Mouse (Mus musculus) liver, embryonic 15.5 days (tissue): Measurements from ENCODE around the gene Chd3. TPM values are rescaled to one million over a fixed set of nuclear protein-coding genes. Genes with fewer than 3 reads are reported as not detected.

Experiments
- ATAC-seq: fragments of 200-750 bp; cut with Nextera tagmentation; 2 replicates; pipeline ENCODE4 v1.8.0; 2017; ENCODE audit warnings: moderate number of reproducible peaks, mild to moderate bottlenecking, moderate library complexity; ENCODE audit not compliant: insufficient read depth
- H3K27ac ChIP-seq: fragments of 300-500 bp; sonication (generic); replicated peaks from 2 replicates; pipeline ENCODE4 v1.5.1; 2015; ENCODE audit warnings: mild to moderate bottlenecking, inconsistent platforms
- H3K27me3 ChIP-seq: fragments of 300-500 bp; sonication (generic); 2 replicates; pipeline ENCODE4 v1.6.1; 2015; ENCODE audit warnings: mild to moderate bottlenecking, inconsistent platforms
- H3K36me3 ChIP-seq: fragments of 300-500 bp; sonication (generic); replicated peaks from 2 replicates; pipeline ENCODE4 v1.6.1; 2015; ENCODE audit warnings: moderate library complexity, mild to moderate bottlenecking, inconsistent platforms
- H3K4me1 ChIP-seq: fragments of 300-500 bp; sonication (generic); replicated peaks from 2 replicates; pipeline ENCODE4 v1.6.1; 2015; ENCODE audit warnings: inconsistent platforms
- H3K4me2 ChIP-seq: fragments of 300-500 bp; sonication (generic); 2 replicates; pipeline ENCODE4 v1.6.1; 2015; ENCODE audit warnings: moderate library complexity, mild to moderate bottlenecking, inconsistent platforms
- H3K4me3 ChIP-seq: fragments of 300-500 bp; sonication (generic); replicated peaks from 2 replicates; pipeline ENCODE4 v1.5.1; 2015; ENCODE audit warnings: mild to moderate bottlenecking, inconsistent platforms
- H3K9ac ChIP-seq: fragments of 300-500 bp; sonication (generic); 2 replicates; pipeline ENCODE4 v1.6.1; 2015; ENCODE audit warnings: moderate library complexity, mild to moderate bottlenecking, inconsistent platforms
- H3K9me3 ChIP-seq: fragments of 300-500 bp; sonication (generic); replicated peaks from 2 replicates; pipeline ENCODE4 v1.6.1; 2016; ENCODE audit warnings: inconsistent platforms
- WGBS: fragments of 180-500 bp; shearing (Covaris S2); methylation state at CpG from one replicate; pipeline ENCODE4 v1.1.7; 2015; ENCODE audit warnings: mixed read lengths; ENCODE audit not compliant: insufficient replicate concordance; 5-methylcytosine and 5-hydroxymethylcytosine counted together
- polyA plus RNA-seq: library from polyadenylated mRNA; unstranded; fragments of >200 nt; fragmentation: Nextera tagmentation; extraction: Ambion mirVana; gene quantifications from 2 replicates; pipeline ENCODE4 v1.2.1, GENCODE M21; 2015

Gene Chd3
- polyA plus RNA-seq: 3.4 and 5.8 TPM in 2 replicates

DNA sequence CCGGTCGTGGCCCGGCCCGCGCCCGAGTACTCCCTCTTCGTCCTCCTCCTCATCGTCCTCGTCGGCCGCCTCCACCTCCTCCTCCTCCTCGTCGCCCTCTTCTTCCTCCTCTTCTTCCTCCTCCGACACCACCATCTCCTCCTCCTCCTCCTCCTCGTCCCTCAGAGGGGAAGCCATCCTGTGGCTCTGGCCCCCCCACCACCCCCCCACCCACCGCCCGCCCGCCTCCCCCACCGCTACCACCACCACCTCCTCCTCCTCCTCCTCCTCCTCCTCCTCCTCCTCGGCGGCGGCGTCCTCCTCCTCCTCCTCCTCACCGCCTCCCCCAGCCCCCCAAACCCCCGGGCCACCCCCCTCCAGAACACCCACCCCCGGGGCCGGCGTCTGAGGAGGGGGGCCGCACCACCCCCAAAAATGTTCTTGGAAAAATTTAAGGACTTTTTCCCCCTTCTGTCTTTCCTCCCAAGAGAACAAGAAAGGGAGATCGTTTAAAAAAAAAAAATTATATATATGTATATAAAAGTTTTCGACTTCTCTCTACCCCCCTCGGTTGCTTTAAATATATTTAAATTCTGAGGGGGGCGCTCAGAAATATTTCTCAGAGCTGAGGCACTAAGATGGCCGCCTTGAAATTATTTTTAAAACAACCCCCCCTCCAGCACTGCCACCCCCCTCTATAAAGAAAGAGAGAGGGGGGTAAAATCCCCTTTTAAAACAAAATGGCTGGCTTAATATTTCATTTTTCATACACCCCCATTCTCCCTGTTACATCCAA is at the start of gene Chd3:
Chd3 (minus strand) TSS at position 192 of the 775 bp plus-strand sequence.
- Histone ChIP-seq H3K36me3 (0 out of 2 replicates have a peak, but pooled peaks cover 3% of the 10 kb centered on the region), H3K27ac (peak within 1 kb of the TSS; percentile 82), H3K4me1 (peaks cover 84% of the 10 kb centered on the region), H3K4me3 (peak within 1 kb of the TSS; percentile 76), H3K9me3 (no peaks in the 10 kb centered on the region), H3K4me2 (peak within 1 kb of the TSS; percentile 95), H3K27me3 (peaks cover 70% of the 10 kb centered on the region), H3K9ac (peak within 1 kb of the TSS; percentile 85)
- no peak for ATAC-seq
- 4% methylated on average over 22 of the region's 34 CpGs for WGBS

DNA sequence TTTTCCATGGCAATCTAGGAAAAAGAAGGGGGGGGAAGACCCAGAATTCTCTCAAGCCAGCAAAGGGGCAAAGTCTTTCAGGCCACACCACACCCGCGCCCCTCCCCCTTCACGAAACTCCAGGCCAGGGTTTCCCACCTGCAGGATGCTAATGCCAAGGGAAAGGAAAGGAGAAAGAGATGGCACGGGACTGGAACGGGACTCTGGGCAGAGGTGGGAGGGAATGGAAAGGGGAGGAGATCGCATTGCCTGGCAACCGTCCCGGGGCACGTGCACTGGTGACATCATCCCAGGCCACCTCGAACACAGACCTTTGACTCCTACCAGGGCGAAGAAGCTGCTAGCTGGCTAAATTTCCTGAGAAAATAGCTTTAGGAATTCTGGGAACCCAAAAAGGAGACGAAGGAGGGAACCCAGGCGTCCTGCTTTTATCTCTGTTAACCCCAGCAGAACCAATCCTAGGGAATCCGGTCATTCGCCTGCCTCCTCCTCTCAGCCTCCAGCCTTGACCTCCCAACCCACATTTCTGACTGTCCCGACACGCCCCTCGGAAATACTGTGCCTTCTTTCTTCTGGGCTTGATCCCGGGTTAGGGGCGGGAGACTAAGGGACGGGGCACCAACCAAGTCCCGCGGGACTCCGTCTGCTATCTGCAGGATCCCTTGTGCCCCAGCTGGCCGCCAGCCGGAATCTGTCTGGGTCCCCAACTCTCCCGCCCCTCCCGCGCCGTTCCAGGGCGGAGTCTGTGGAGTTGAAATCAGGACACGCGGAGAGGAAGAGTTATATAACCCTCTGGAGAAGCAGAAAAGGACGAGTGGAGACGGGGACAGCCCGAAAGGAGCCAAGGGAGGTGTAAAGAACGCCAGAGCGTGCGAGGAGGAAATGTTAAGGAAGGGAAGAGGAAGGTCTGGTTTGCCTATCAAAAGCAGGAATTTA is 48.5 kb upstream of the Chd3 start:
- Histone ChIP-seq H3K4me3 (peak overlapping the region; percentile 56), H3K27ac (peak overlapping the region; percentile 82), H3K4me1 (peaks cover 85% of the 10 kb centered on the region), H3K9me3 (no peaks in the 10 kb centered on the region), H3K9ac (peak overlapping the region; percentile 49; the same call in 1 of the 2 replicates), H3K4me2 (peak overlapping the region; percentile 100), H3K27me3 (peaks cover 71% of the 10 kb centered on the region), H3K36me3 (no peaks in the 10 kb centered on the region)
- ATAC-seq: peak; percentile 24
- WGBS: under 1% methylated on average over 39 of the region's 39 CpGs

DNA sequence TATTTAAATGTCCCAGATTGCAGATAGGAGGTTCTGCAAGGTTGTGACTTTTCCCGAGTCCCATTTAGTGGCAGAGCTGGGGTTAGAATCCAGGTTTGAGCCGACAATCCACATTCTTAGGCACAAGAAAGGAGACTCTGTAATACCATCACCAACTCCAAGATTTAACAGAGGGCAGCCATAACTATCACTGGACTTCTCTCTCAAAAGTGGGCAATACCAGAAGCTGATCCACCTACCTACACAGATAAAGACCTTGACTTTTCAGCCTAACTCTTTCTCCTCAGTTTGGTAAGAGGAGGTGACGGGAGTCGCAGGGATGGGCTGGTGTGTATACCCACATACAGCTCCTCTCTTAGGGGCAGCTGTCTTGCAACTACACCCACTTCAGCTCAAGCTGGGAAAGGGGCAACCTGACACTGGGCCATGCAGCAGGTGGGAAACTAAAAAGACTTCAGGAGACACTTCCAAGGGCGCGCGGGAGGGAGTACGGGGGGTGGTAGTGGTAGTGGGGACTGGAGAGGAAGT is 47.8 kb upstream of the Chd3 start:
- WGBS: 24% methylated on average over 8 of the region's 8 CpGs
- Histone ChIP-seq H3K4me2 (peak overlapping the region; percentile 100), H3K9me3 (no peaks in the 10 kb centered on the region), H3K36me3 (no peaks in the 10 kb centered on the region), H3K9ac (no peak overlapping the region), H3K27me3 (peaks cover 64% of the 10 kb centered on the region), H3K27ac (peak overlapping the region; percentile 82), H3K4me3 (peak overlapping the region; percentile 56), H3K4me1 (peaks cover 93% of the 10 kb centered on the region)
- no peak for ATAC-seq

DNA sequence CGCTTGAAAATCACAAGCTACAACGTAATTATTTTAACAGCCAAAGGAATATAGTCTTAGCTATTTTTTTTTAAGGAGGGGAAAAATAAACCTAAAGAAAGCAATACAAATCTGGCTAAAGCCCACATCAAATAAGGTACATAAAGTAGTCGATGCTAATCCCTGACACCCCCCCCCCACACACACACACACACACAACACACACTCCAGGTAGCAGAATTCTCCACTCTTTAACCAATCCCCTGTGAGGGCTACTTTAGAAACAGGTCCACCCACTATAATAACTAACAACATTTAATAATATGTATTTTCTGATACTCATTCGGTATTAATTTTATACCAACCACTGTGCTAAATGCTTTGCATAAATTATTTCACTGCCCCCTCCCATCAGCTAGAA is 47.3 kb upstream of the Chd3 start:
- Histone ChIP-seq H3K9ac (no peak overlapping the region), H3K4me3 (peak overlapping the region; percentile 56), H3K9me3 (no peaks in the 10 kb centered on the region), H3K27ac (peak overlapping the region; percentile 79; the same call in 1 of the 2 replicates), H3K36me3 (no peaks in the 10 kb centered on the region), H3K4me2 (peak overlapping the region; percentile 100), H3K4me1 (peaks cover 96% of the 10 kb centered on the region), H3K27me3 (peaks cover 59% of the 10 kb centered on the region)
- WGBS: 6% methylated on average over 4 of the region's 4 CpGs
- no peak for ATAC-seq

- Histone ChIP-seq H3K27me3 (peaks cover 52% of the 10 kb centered on the region), H3K9ac (peak overlapping the region; percentile 33; the same call in 1 of the 2 replicates), H3K4me3 (peak overlapping the region; percentile 56), H3K4me2 (peak overlapping the region; percentile 100), H3K36me3 (no peaks in the 10 kb centered on the region), H3K27ac (peak overlapping the region; percentile 79), H3K9me3 (no peaks in the 10 kb centered on the region), H3K4me1 (peaks cover 96% of the 10 kb centered on the region)
- ATAC-seq: no peak
- WGBS: 1% methylated on average over 23 of the region's 25 CpGs
Observed at GRCm38 (mm10) chr11:69415668-69416451, 46.7 kb upstream of the Chd3 start.

DNA sequence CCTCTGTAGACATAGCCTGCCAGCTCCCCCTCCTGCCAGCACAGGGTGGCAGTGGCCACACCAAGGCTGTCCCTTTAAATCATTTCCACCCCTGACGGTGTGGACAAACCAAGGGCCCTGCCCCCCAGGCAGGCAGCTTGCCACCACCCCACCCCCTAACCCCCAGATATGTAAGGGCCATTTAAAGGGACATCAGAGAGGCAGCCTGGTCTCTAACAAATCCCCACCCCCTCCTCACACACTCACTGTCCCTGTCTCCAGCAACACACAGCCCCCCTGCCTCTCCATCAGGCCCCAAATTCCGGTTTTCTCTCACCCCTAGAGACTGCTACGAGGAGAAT is 46.1 kb upstream of the Chd3 start:
- Histone ChIP-seq H3K4me1 (peaks cover 96% of the 10 kb centered on the region), H3K9ac (peak overlapping the region; percentile 33; the same call in 1 of the 2 replicates), H3K27me3 (peaks cover 47% of the 10 kb centered on the region), H3K9me3 (no peaks in the 10 kb centered on the region), H3K27ac (peak overlapping the region; percentile 79), H3K4me2 (peak overlapping the region; percentile 100), H3K4me3 (peak overlapping the region; percentile 56), H3K36me3 (no peaks in the 10 kb centered on the region)
- no peak for ATAC-seq
- WGBS: 10% methylated on average over 3 of the region's 3 CpGs

DNA sequence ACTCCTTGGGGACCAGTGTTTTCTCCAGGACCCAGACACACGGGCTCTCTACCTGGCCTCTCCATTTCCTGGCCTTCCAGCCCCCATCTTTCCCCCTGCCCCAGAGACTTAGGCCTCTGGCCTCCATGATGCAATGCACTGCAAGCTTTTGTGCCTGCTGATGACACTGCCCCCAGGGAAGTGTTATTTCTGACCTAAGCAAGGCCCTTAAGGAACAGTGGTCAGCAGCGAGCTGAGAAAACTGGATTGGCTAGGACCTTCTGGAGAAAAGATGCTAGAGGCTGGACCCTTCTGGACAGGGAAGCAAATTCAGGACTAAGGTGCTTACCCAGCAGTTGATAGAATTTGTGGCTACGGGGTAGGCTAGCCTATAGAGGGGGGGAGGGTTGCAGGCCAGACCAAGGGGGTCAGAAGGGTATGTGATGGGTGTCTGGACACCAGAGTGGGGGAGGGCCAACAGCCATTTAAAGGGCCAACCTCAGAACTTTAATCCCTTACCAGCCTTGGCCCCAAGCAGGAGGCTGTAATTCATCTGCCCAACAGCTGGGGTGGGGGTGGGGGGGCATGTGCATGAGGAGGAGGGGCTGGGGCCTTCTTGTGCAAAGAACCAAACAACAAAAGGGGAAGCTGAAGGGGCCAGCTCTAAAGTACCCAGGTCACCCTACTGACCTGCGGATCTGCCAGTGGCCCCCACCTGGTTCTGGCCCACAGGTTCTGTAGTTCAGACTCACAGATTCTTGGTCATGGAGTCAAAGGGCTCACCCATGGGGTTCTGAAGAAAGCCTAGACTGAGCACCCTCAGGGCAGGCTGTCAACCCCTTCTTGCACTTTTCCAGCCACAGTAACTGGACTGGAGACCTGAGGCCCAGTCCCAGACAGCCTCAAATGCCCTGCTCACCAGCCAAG is 45.5 kb upstream of the Chd3 start:
- Histone ChIP-seq H3K4me2 (peak overlapping the region; percentile 100), H3K9ac (peak overlapping the region; percentile 33; the same call in 1 of the 2 replicates), H3K9me3 (no peaks in the 10 kb centered on the region), H3K36me3 (no peaks in the 10 kb centered on the region), H3K4me1 (peaks cover 96% of the 10 kb centered on the region), H3K27ac (peak overlapping the region; percentile 79), H3K27me3 (peaks cover 41% of the 10 kb centered on the region), H3K4me3 (peak overlapping the region; percentile 56)
- no peak for ATAC-seq
- 35% methylated on average over 4 of the region's 4 CpGs for WGBS

- no peaks in the 10 kb centered on the region for H3K9me3 ChIP-seq
- 45% methylated on average over 12 of the region's 12 CpGs for WGBS
- H3K36me3 ChIP-seq: no peaks in the 10 kb centered on the region
- H3K27ac ChIP-seq: peak within 1 kb of the TSS; percentile 92
- H3K4me1 ChIP-seq: peaks cover 95% of the 10 kb centered on the region
- H3K4me3 ChIP-seq: peak within 1 kb of the TSS; percentile 69
- H3K27me3 ChIP-seq: peaks cover 31% of the 10 kb centered on the region
- no peak within 1 kb of the TSS for H3K9ac ChIP-seq
- H3K4me2 ChIP-seq: peak within 1 kb of the TSS; percentile 100
- ATAC-seq: no peak
Observed at GRCm38 (mm10) chr11:69413221-69414181, 44.3 kb upstream of the Chd3 start, which contains the start of gene Kdm6b. Gene Kdm6b (minus strand): TSS chr11:69413675.

GRCm38 (mm10) chr11:69412548-69412947 is 43.3 kb upstream of the Chd3 start:
- Histone ChIP-seq H3K36me3 (peaks cover 6% of the 10 kb centered on the region; the same call in 1 of the 2 replicates), H3K27ac (peak overlapping the region; percentile 92; the same call in 1 of the 2 replicates), H3K4me2 (peak overlapping the region; percentile 100), H3K27me3 (peaks cover 21% of the 10 kb centered on the region), H3K4me3 (peak overlapping the region; percentile 69; the same call in 1 of the 2 replicates), H3K4me1 (peaks cover 95% of the 10 kb centered on the region), H3K9me3 (no peaks in the 10 kb centered on the region), H3K9ac (no peak overlapping the region)
- 72% methylated on average over 7 of the region's 7 CpGs for WGBS
- no peak for ATAC-seq
